Mouse (Mus musculus) neutrophil, adult 65 days (primary cell): ENCODE data around the gene 5430403G16Rik. TPM values are rescaled to one million over a fixed set of nuclear protein-coding genes. Genes with fewer than 3 reads are reported as not detected.

ENCODE experiments used
- total RNA-seq: library from RNA; stranded (reverse); gene quantifications from 2 replicates; pipeline ENCODE4 v1.2.4, GENCODE M21; 2023

Gene 5430403G16Rik
- total RNA-seq, result 0.27 and 0.32 TPM in 2 replicates

DNA sequence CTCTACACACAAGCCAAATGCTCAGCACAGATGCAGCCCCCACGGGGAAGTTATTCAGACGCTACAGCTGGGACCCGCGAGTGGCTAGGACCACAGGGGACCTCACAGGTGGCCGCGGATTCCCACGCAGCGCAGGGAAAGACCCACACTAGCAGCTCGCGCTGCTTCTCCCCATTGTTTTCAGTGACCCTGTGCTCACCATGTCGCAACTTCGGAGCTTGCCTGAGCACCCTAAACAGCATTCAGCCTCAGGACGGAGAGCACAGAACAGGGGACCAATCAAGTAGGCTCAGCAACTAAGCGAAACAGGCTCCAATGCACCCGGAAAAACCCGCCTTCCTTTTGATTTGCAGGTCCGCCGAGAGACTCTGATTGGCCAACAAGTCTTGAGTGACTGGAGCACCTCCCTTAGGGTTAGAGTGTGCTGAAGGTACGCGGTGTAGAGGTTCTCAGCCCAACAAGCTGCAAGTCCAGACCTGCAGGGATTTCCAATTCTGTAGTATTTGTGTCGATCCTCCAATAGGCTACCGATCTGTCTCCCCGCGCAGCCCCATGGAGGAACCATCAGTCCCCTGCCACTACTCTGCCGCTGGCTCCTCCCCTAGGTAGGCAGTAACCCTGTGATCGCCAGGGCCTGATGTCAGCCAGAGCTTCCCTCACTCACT is at the start of gene 5430403G16Rik:
5430403G16Rik (minus strand) TSS at position 505 of the 665 bp plus-strand sequence.

Other genes starting within 250 kb of the 5430403G16Rik start
- gene Crlf2, start 132.0 kb downstream of the 5430403G16Rik start, total RNA-seq, result 136 and 156 TPM in 2 replicates
- 3.2 and 3.6 TPM in 2 replicates for gene 4930522L14Rik, start 60.8 kb upstream of the 5430403G16Rik start, total RNA-seq
- 6.8 and 7.7 TPM in 2 replicates for gene Gm15446, start 232.4 kb upstream of the 5430403G16Rik start, total RNA-seq